Mouse (Mus musculus) limb, embryonic 13.5 days (tissue): ENCODE data around the gene Eml2. TPM values are rescaled to one million over a fixed set of nuclear protein-coding genes. Genes with fewer than 3 reads are reported as not detected.

Experiments used
- ATAC-seq: fragments of 200-750 bp; cut with Nextera tagmentation; 2 replicates; pipeline ENCODE4 v1.8.0; 2017; ENCODE audit warnings: low read depth, moderate number of reproducible peaks, moderate TSS enrichment; ENCODE audit not compliant: low FRiP score
- H3K27ac ChIP-seq: fragments of 300-500 bp; sonication (generic); 2 replicates; pipeline ENCODE4 v1.5.1; 2015; ENCODE audit warnings: inconsistent platforms, mild to moderate bottlenecking, moderate library complexity
- H3K27me3 ChIP-seq: fragments of 300-500 bp; sonication (generic); 2 replicates; pipeline ENCODE4 v1.6.1; 2015; ENCODE audit warnings: mild to moderate bottlenecking, inconsistent platforms
- H3K36me3 ChIP-seq: fragments of 300-500 bp; sonication (generic); 2 replicates; pipeline ENCODE4 v1.6.1; 2015; ENCODE audit warnings: inconsistent platforms, mild to moderate bottlenecking, moderate library complexity
- H3K4me1 ChIP-seq: fragments of 300-500 bp; sonication (generic); 2 replicates; pipeline ENCODE4 v1.6.1; 2015; ENCODE audit warnings: inconsistent platforms
- H3K4me2 ChIP-seq: fragments of 300-500 bp; sonication (generic); replicated peaks from 2 replicates; pipeline ENCODE4 v1.6.1; 2015; ENCODE audit warnings: inconsistent platforms, mild to moderate bottlenecking, moderate library complexity
- H3K4me3 ChIP-seq: fragments of 300-500 bp; sonication (generic); 2 replicates; pipeline ENCODE4 v1.5.1; 2015; ENCODE audit warnings: moderate library complexity, mild to moderate bottlenecking, inconsistent platforms
- H3K9ac ChIP-seq: fragments of 300-500 bp; sonication (generic); 2 replicates; pipeline ENCODE4 v1.6.1; 2015; ENCODE audit warnings: mild to moderate bottlenecking, inconsistent platforms
- H3K9me3 ChIP-seq: fragments of 300-500 bp; sonication (generic); 2 replicates; pipeline ENCODE4 v1.6.1; 2016; ENCODE audit warnings: inconsistent platforms
- WGBS: fragments of 180-500 bp; shearing (Covaris S2); methylation state at CpG from one replicate; pipeline ENCODE4 v1.1.7; 2015; 5-methylcytosine and 5-hydroxymethylcytosine counted together
- polyA plus RNA-seq: library from polyadenylated mRNA; unstranded; fragments of >200 nt; fragmentation: Nextera tagmentation; extraction: Ambion mirVana; gene quantifications from 2 replicates; pipeline ENCODE4 v1.2.1, GENCODE M21; 2015

Gene Eml2
- polyA plus RNA-seq, 1 experiment from 2014 or later, result 5.5 TPM

GRCm38 (mm10) chr7:19238344-19238743, 62.1 kb downstream of the Eml2 start:
- Histone ChIP-seq H3K27ac (no peak overlapping the region), H3K27me3 (no peaks in the 10 kb centered on the region), H3K4me1 (peaks cover 5% of the 10 kb centered on the region; the same call in 1 of the 2 replicates), H3K36me3 (peaks cover 11% of the 10 kb centered on the region; the same call in 1 of the 2 replicates), H3K4me2 (no peak overlapping the region), H3K9me3 (no peaks in the 10 kb centered on the region), H3K9ac (no peak overlapping the region), H3K4me3 (no peak overlapping the region)
- 99% methylated on average over 4 of the region's 4 CpGs for WGBS
- no peak for ATAC-seq

- Histone ChIP-seq H3K4me2 (no peak overlapping the region), H3K9me3 (no peaks in the 10 kb centered on the region), H3K9ac (no peak overlapping the region), H3K27ac (no peak overlapping the region), H3K27me3 (no peaks in the 10 kb centered on the region), H3K36me3 (peaks cover 12% of the 10 kb centered on the region), H3K4me1 (peaks cover 5% of the 10 kb centered on the region; the same call in 1 of the 2 replicates), H3K4me3 (no peak overlapping the region)
- peak; percentile 79 for ATAC-seq
- WGBS, result 0% methylated on average over 1 of the region's 1 CpGs
Measured at GRCm38 (mm10) chr7:19239423-19239822, 63.2 kb downstream of the Eml2 start.

DNA sequence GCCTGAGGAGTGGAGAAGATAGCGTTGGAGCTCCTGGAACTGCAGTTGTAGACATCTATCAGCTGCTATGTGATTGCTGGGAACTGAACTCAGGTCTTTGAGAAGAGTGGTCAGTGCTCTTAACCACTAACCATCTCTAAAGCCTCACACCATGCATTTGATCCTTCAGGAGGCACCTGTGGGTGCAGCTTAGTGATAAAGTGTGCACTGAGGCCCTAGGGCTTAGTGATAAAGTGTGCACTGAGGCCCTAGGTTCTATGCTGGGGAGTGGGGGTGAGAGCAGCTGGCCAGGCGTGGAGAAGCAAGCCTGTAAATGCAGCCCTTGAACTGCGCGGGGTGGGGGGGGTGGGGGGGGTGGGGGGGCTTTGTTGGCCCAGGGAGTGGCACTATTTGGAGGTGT, 63.8 kb downstream of the Eml2 start:
- no peak overlapping the region for H3K4me3 ChIP-seq
- no peak overlapping the region for H3K4me2 ChIP-seq
- no peak overlapping the region for H3K27ac ChIP-seq
- H3K4me1 ChIP-seq, result peaks cover 5% of the 10 kb centered on the region; the same call in 1 of the 2 replicates
- peaks cover 17% of the 10 kb centered on the region for H3K36me3 ChIP-seq
- no peaks in the 10 kb centered on the region for H3K27me3 ChIP-seq
- H3K9ac ChIP-seq, result no peak overlapping the region
- WGBS, result 49% methylated on average over 3 of the region's 4 CpGs
- no peaks in the 10 kb centered on the region for H3K9me3 ChIP-seq
- no peak for ATAC-seq

DNA sequence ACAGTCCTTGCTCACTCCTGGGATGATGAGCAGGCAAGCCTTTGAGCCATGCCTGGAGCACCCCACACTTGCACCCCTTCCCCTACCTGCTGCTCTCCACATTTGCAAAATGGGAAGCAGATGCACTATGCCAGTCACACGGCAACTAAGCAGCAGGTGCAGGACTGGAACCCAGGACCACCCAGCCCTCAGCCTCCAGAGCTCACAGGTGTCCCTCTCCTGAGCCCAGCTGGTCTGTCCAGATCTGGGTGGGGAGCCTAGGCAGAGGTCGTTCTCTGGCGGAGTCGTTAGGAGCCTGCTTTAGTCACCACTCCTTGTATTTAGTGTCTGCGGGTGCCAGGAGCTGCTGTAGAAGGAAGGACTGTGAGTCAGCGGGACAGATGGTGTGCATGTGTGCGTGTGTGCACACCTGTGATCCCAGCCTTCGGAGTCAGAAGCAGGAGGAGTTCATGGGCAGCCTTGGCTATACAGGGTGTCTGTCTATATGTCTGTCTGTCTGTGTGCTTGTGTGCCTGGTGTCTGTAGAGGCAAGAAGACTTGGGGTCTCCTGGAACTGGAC, 64.8 kb downstream of the Eml2 start:
- no peak for ATAC-seq
- no peaks in the 10 kb centered on the region for H3K9me3 ChIP-seq
- no peak overlapping the region for H3K4me3 ChIP-seq
- peaks cover 27% of the 10 kb centered on the region for H3K36me3 ChIP-seq
- H3K27ac ChIP-seq, result no peak overlapping the region
- no peak overlapping the region for H3K4me2 ChIP-seq
- peaks cover 5% of the 10 kb centered on the region; the same call in 1 of the 2 replicates for H3K4me1 ChIP-seq
- no peak overlapping the region for H3K9ac ChIP-seq
- no peaks in the 10 kb centered on the region for H3K27me3 ChIP-seq
- WGBS, result 68% methylated on average over 8 of the region's 8 CpGs

- Histone ChIP-seq H3K4me1 (peaks cover 5% of the 10 kb centered on the region; the same call in 1 of the 2 replicates), H3K36me3 (peaks cover 36% of the 10 kb centered on the region), H3K9me3 (no peaks in the 10 kb centered on the region), H3K9ac (no peak overlapping the region), H3K27me3 (no peaks in the 10 kb centered on the region), H3K27ac (no peak overlapping the region), H3K4me2 (no peak overlapping the region), H3K4me3 (no peak overlapping the region)
- WGBS, result 91% methylated on average over 1 of the region's 1 CpGs
- ATAC-seq, result no peak
Measured at GRCm38 (mm10) chr7:19242005-19242404, 65.8 kb downstream of the Eml2 start.

DNA sequence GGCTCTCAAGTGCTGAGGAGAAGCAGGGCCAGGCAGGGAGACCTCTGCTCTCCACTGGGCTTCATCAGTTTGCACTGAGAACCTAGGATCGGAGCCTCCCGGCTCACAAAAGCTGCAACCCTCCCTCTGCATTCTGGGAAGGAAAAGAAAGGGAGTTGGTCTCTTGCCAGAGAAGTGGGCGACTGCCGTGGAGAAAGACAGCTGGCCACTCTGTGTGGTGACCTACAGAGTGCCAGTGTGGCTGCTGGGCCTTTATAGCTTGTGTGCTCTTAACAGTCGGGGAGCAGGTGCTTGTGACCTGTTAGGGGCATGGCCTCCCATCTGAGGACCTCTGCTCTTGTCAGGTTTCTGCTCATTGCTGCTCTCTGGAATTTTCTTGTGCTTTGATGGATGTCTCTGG, 67.6 kb downstream of the Eml2 start:
- peaks cover 5% of the 10 kb centered on the region; the same call in 1 of the 2 replicates for H3K4me1 ChIP-seq
- WGBS, result 88% methylated on average over 5 of the region's 5 CpGs
- no peaks in the 10 kb centered on the region for H3K27me3 ChIP-seq
- no peaks in the 10 kb centered on the region for H3K9me3 ChIP-seq
- H3K9ac ChIP-seq, result no peak overlapping the region
- no peak for ATAC-seq
- no peak overlapping the region for H3K4me2 ChIP-seq
- H3K36me3 ChIP-seq, result peaks cover 45% of the 10 kb centered on the region
- H3K4me3 ChIP-seq, result no peak overlapping the region
- no peak overlapping the region for H3K27ac ChIP-seq

GRCm38 (mm10) chr7:19245083-19245482, 68.9 kb downstream of the Eml2 start:
- ATAC-seq, result no peak
- Histone ChIP-seq H3K9ac (no peak overlapping the region), H3K9me3 (no peaks in the 10 kb centered on the region), H3K36me3 (peaks cover 45% of the 10 kb centered on the region), H3K27ac (no peak overlapping the region), H3K4me3 (no peak overlapping the region), H3K4me2 (no peak overlapping the region), H3K4me1 (no peaks in the 10 kb centered on the region), H3K27me3 (no peaks in the 10 kb centered on the region)
- WGBS, result 88% methylated on average over 3 of the region's 3 CpGs

- peaks cover 34% of the 10 kb centered on the region for H3K36me3 ChIP-seq
- no peak for ATAC-seq
- H3K4me1 ChIP-seq, result no peaks in the 10 kb centered on the region
- no peak overlapping the region for H3K9ac ChIP-seq
- H3K9me3 ChIP-seq, result no peaks in the 10 kb centered on the region
- H3K27ac ChIP-seq, result no peak overlapping the region
- no peak overlapping the region for H3K4me3 ChIP-seq
- H3K4me2 ChIP-seq, result no peak overlapping the region
- H3K27me3 ChIP-seq, result no peaks in the 10 kb centered on the region
- WGBS, result 93% methylated on average over 1 of the region's 1 CpGs
Measured at GRCm38 (mm10) chr7:19246855-19247254, 70.6 kb downstream of the Eml2 start.

GRCm38 (mm10) chr7:19247511-19247910, 71.3 kb downstream of the Eml2 start:
- Histone ChIP-seq H3K4me3 (no peak overlapping the region), H3K4me2 (no peak overlapping the region), H3K9ac (no peak overlapping the region), H3K27me3 (no peaks in the 10 kb centered on the region), H3K27ac (no peak overlapping the region), H3K9me3 (no peaks in the 10 kb centered on the region), H3K36me3 (peaks cover 34% of the 10 kb centered on the region), H3K4me1 (no peaks in the 10 kb centered on the region)
- 88% methylated on average over 2 of the region's 2 CpGs for WGBS
- ATAC-seq, result no peak

DNA sequence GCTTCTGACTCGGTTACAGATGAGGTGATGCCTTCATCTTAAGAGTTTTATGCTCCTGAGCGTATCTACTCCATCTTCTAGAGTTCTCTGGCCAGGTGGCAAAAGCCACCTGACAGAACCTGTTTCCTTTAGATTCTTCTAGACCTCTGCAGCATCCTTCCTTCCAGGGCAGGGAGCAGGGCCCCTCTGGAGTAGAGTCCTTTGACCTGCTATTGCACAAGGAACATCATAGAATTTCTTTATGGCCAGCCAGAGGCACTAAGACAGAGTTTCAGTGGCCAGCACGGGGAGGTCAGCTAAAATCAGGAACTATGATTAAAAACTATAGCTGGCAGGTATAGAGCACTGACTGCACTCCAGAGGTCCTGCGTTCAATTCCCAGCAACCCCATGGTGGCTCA, 75.9 kb downstream of the Eml2 start:
- no peak overlapping the region for H3K4me3 ChIP-seq
- 82% methylated on average over 4 of the region's 4 CpGs for WGBS
- peaks cover 34% of the 10 kb centered on the region for H3K36me3 ChIP-seq
- no peak overlapping the region for H3K27ac ChIP-seq
- H3K27me3 ChIP-seq, result no peaks in the 10 kb centered on the region
- H3K4me1 ChIP-seq, result no peaks in the 10 kb centered on the region
- no peak for ATAC-seq
- no peak overlapping the region for H3K4me2 ChIP-seq
- no peaks in the 10 kb centered on the region for H3K9me3 ChIP-seq
- no peak overlapping the region for H3K9ac ChIP-seq

- Histone ChIP-seq H3K9me3 (no peaks in the 10 kb centered on the region), H3K4me3 (no peak overlapping the region), H3K9ac (no peak overlapping the region; the same call in 1 of the 2 replicates), H3K4me1 (no peaks in the 10 kb centered on the region), H3K27ac (no peak overlapping the region), H3K36me3 (peaks cover 40% of the 10 kb centered on the region), H3K27me3 (no peaks in the 10 kb centered on the region), H3K4me2 (no peak overlapping the region)
- WGBS, result 73% methylated on average over 5 of the region's 5 CpGs
- ATAC-seq, result no peak
Measured at GRCm38 (mm10) chr7:19253437-19253836, 77.2 kb downstream of the Eml2 start.

- no peak overlapping the region for H3K9ac ChIP-seq
- H3K4me2 ChIP-seq, result no peak overlapping the region
- WGBS, result 82% methylated on average over 17 of the region's 17 CpGs
- no peak for ATAC-seq
- H3K4me1 ChIP-seq, result no peaks in the 10 kb centered on the region
- H3K36me3 ChIP-seq, result peaks cover 59% of the 10 kb centered on the region
- H3K9me3 ChIP-seq, result no peaks in the 10 kb centered on the region
- no peak overlapping the region for H3K27ac ChIP-seq
- no peak overlapping the region for H3K4me3 ChIP-seq
- H3K27me3 ChIP-seq, result no peaks in the 10 kb centered on the region
Measured at GRCm38 (mm10) chr7:19255395-19255794, 79.2 kb downstream of the Eml2 start.
